Mouse (Mus musculus) heart, postnatal 36 days (tissue): ENCODE measurements around the gene Gle1. TPM values are rescaled to one million over a fixed set of nuclear protein-coding genes. Genes with fewer than 3 reads are reported as not detected.

Experiments used
- DNase-seq, 2 experiments: peaks; one replicate each; pipeline ENCODE4 v3.0.0; 2021 to 2022
- intact Hi-C: fragments of 180-260 bp; cut with DNase I; formaldehyde crosslinking; loops from one replicate; pipeline ENCODE4 v1.15.1; 2025
- microRNA-seq, 2 experiments: library from miRNA; unstranded; fragments of <30 nt; microRNA quantifications; one replicate each; pipeline ENCODE4 v1.2.0; 2021; ENCODE audit warnings: borderline number of aligned reads in 2 of 2
- total RNA-seq, 2 experiments: library from RNA; stranded (reverse); gene quantifications; 2 replicates each; pipeline ENCODE4 v1.2.3; 2021

Gene Gle1
- total RNA-seq, 2 experiments from 2014 or later, result 22.5 to 26.8 TPM

- intact Hi-C loops, result no loop called here
- DNase-seq, result no peak
These were observed 26.0 kb downstream of the Gle1 start for GRCm38 (mm10) chr2:29961246-29961645.

DNA sequence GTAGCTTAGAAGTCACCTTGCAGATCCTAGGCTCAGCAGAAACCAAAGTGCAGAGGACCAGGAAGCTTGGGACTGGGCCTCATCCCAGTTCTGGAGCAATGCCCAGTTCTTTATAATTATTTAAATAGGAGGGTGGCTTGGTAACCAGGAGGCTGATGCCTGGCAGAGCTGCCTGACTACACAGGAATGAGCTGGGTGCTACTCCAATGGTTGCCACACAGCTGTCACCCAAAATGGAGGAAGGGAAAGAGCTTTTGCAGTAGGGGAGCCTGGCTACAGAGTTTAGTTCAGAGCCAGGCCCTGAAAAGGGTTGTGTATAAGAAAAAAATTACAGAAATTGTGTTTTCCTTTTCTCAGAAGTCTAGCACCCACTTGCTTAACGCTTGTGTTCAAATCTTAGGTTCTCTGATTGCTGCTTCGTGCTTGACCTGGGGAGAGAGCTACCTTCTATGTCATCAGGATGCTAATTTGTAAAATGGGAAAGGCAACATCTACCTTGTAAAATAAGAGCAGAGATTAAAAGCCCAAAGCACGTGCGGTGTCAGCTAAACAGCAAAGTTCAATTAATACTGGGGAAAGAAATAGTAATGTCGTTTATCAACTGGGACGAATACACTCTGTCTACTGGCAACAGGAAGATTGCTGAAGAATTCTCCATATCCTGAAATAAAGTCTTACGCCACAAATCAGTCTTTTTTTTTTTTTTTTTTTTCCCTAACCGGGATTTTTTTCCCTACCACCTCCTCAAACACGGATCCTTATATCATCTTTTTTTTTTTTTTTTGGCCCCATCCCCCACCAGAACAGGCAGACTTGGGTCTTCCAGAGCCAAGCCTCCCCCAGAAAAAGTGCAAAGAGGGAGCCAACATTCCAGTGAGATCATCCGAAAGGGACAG is 29.4 kb downstream of the Gle1 start:
- intact Hi-C loops, result loop anchor here (2.0 kb wide), 1 partner anchor 20 kb away; no protein-coding TSS in a partner anchor
- DNase-seq, result peak in 1 of 2 experiments; percentile 49

- peak; percentile 96 to 98 for DNase-seq
- intact Hi-C loops, result loop anchor here (2.0 kb wide), 1 partner anchor 21 kb away; no protein-coding TSS in a partner anchor
These were observed 30.1 kb downstream of the Gle1 start, which contains the start of gene Sptan1 for GRCm38 (mm10) chr2:29965250-29965843. Gene Sptan1 (plus strand): TSS chr2:29965560.

GRCm38 (mm10) chr2:29965906-29966305 is 30.7 kb downstream of the Gle1 start:
- peak in 1 of 2 experiments; percentile 51 for DNase-seq
- intact Hi-C loops, result loop anchor here (2.0 kb wide), 1 partner anchor 21 kb away; no protein-coding TSS in a partner anchor

GRCm38 (mm10) chr2:29966826-29967225 is 31.6 kb downstream of the Gle1 start:
- intact Hi-C loops, result no loop called here
- DNase-seq, result no peak

DNA sequence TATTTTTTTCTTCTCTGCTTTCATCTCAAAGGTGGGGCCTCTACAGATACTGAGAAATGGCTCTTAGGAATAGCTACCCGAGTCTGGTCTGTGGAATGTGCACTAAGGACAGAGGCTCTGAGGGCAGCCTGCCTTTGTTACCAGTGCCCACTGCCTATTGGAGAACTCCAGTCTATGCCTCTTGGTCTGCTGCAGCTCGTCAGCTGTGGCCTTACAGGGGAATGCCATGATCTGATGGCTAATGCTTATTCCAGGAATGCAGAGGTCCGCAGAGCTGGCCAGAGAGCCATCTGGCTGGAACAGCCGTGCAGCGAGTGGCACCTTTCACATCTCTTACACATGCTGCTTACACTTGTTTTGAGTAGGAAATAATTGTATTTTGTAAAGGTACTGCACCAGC is 32.5 kb downstream of the Gle1 start:
- intact Hi-C loops, result no loop called here

DNA sequence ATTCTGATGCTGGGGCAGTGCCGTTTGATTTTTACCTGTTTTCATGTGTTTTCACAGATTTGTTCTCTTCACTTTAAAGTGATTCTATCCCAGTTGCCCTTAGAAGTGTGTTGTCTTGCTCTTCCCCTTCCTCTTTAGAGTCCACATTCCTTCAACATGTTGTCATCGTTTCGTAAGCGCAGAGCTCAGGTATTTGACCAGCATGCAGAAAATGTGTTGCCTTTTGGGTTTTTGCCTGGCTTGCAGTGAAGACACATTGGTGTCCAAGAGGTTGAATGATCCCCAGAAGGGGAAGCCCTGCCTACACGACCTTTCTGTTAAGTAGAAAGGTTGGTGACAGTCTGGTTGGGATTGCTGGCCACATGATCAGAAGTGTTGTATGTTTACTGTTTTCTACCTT is 33.4 kb downstream of the Gle1 start:
- intact Hi-C loops, result no loop called here
- DNase-seq, result no peak

More for the DNA sequence above, 32.5 kb downstream of the Gle1 start:
- no peak for DNase-seq

- peak; percentile 75 to 82 for DNase-seq
- intact Hi-C loops, result no loop called here
These were observed 36.8 kb downstream of the Gle1 start for GRCm38 (mm10) chr2:29971838-29972635.

DNA sequence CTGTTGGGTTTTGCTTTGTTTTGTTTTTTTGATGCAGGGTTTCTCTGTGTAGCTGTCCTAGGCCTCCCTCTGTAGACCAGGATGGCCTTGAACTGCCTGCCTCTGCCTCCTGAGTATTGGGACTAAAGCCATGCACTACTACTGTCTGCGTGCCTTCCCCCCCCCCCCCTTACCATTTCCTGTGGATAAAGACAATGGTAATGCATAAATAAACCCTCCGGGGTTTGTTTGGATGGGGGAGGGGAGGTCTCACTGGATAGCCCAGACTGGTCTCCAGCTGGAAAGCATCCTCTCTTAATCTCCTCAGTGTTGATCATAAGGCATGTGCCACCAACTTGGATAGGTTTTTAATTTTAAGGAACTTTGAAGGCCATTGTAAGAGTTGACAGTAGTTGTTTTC is 38.3 kb downstream of the Gle1 start:
- intact Hi-C loops, result no loop called here
- DNase-seq, result no peak

GRCm38 (mm10) chr2:29977307-29977706 is 42.1 kb downstream of the Gle1 start:
- intact Hi-C loops, result loop anchor here (2.0 to 5.0 kb wide), 2 partner anchors 107 to 160 kb away; no protein-coding TSS in a partner anchor
- DNase-seq, result peak; percentile 34 to 45

GRCm38 (mm10) chr2:29980661-29981060 is 45.4 kb downstream of the Gle1 start:
- intact Hi-C loops, result no loop called here

GRCm38 (mm10) chr2:29991962-29992361 is 56.7 kb downstream of the Gle1 start:
- DNase-seq, result no peak
- intact Hi-C loops, result no loop called here

More at GRCm38 (mm10) chr2:29980661-29981060, 45.4 kb downstream of the Gle1 start:
- DNase-seq, result no peak

DNA sequence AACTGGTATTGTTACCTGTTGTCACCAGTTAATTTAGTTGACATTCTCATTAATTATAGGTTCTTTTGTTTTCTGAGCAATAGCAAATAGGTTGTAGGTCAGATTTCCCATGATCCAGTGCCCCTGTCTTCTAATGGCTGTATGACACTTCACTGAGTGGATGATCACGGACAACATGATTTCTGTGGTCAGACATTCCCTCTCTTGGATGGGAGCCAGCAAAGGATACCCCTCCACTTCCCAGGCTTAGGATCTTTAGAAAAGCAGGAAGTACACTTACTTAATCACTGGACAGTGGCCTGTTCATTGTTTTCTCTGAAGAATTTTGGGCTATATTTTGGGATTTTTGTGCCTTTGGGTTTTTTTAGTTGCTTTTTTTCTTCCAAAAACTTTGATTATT is 73.9 kb downstream of the Gle1 start:
- no peak for DNase-seq
- intact Hi-C loops, result no loop called here

Small RNA genes lying within 50 kb of the gene (microRNA-seq; reads per million reads assigned to microRNA genes)
- 0 reads per million in 2 experiments for gene Mir6997

Other genes starting within 250 kb of the Gle1 start
- gene Gm13420, start 183.7 kb upstream of the Gle1 start, total RNA-seq, result not detected
- not detected for gene Gm13547, start 176.1 kb upstream of the Gle1 start, total RNA-seq
- 10 to 100 TPM; 20.2 to 24.3 TPM for gene Coq4, start 147.9 kb upstream of the Gle1 start, total RNA-seq
- 10 to 100 TPM; 32.5 to 33.1 TPM for gene Trub2, start 146.9 kb upstream of the Gle1 start, total RNA-seq
- 10 to 100 TPM; 16.2 to 19.3 TPM for gene Slc27a4, start 132.8 kb upstream of the Gle1 start, total RNA-seq
- gene Urm1, start 115.4 kb upstream of the Gle1 start, total RNA-seq, result 10 to 100 TPM; 30.4 to 34.2 TPM
- gene Cercam, start 66.3 kb upstream of the Gle1 start, total RNA-seq, result 1 to 10 TPM; 4.4 to 4.9 TPM
- 10 to 100 TPM; 24.0 to 29.7 TPM for gene Odf2, start 46.2 kb upstream of the Gle1 start, total RNA-seq
- 100 to 1,000 TPM; 193 to 213 TPM for gene Sptan1, start 30.1 kb downstream of the Gle1 start, total RNA-seq
- 1 to 10 TPM; 6.4 to 8.2 TPM for gene Wdr34, start 113.5 kb downstream of the Gle1 start, total RNA-seq
- 100 to 1,000 TPM in 1 of 2 experiments, 10 to 100 TPM in 1; 87.1 to 103 TPM for gene Set, start 122.0 kb downstream of the Gle1 start, total RNA-seq
- 10 to 100 TPM in 1 of 2 experiments, 1 to 10 TPM in 1; 8.3 to 11.5 TPM for gene Pkn3, start 142.3 kb downstream of the Gle1 start, total RNA-seq
- 1 to 10 TPM; 4.1 to 4.7 TPM for gene Zdhhc12, start 158.2 kb downstream of the Gle1 start, total RNA-seq
- 10 to 100 TPM; 24.3 to 27.3 TPM for gene Zer1, start 189.2 kb downstream of the Gle1 start, total RNA-seq
- 10 to 100 TPM; 17.5 to 18.0 TPM for gene Tbc1d13, start 198.3 kb downstream of the Gle1 start, total RNA-seq
- gene Endog, start 236.1 kb downstream of the Gle1 start, total RNA-seq, result 10 to 100 TPM; 91.8 to 92.4 TPM
- 1 to 10 TPM; 5.8 to 6.0 TPM for gene Spout1, start 243.0 kb downstream of the Gle1 start, total RNA-seq